Mouse (Mus musculus) MEL (cell line): ENCODE results near the gene Kalrn. TPM values are rescaled to one million over a fixed set of nuclear protein-coding genes. Genes with fewer than 3 reads are reported as not detected.

ENCODE experiments used
- DNase-seq: peaks from one replicate; pipeline ENCODE4 v3.0.0; 2011; ENCODE audit warnings: low read depth, low spot score
- H3K27ac ChIP-seq: 2 replicates; pipeline ENCODE4 v1.5.1; 2012; ENCODE audit warnings: low read depth, mild to moderate bottlenecking, control low read depth, low read length, moderate library complexity; ENCODE audit not compliant: control insufficient read depth
- H3K27me3 ChIP-seq, 2 experiments: fragments of 150-350 bp in 1 of 2; sonication (generic) in 1 of 2; 2 replicates each; pipeline ENCODE4 v1.6.1; 2012; ENCODE audit warnings: low read length in 2 of 2, mild to moderate bottlenecking in 2 of 2, improper control_type of control experiment in 1 of 2, moderate library complexity in 1 of 2; ENCODE audit not compliant: insufficient read depth in 2 of 2, control insufficient read depth in 1 of 2
- H3K36me3 ChIP-seq, 2 experiments: 2 replicates each; pipeline ENCODE4 v1.6.1; 2012 to 2014; ENCODE audit warnings: low read length in 2 of 2, improper control_type of control experiment in 1 of 2, inconsistent platforms in 1 of 2, mild to moderate bottlenecking in 1 of 2; ENCODE audit not compliant: insufficient read depth in 2 of 2, control insufficient read depth in 1 of 2
- H3K4me1 ChIP-seq, 2 experiments: fragments of 150-350 bp in 1 of 2; sonication (generic) in 1 of 2; 2 replicates each; pipeline ENCODE4 v1.6.1; 2012; ENCODE audit warnings: low read length in 2 of 2, improper control_type of control experiment in 1 of 2, mild to moderate bottlenecking in 1 of 2; ENCODE audit not compliant: insufficient read depth in 2 of 2, control insufficient read depth in 1 of 2
- H3K4me3 ChIP-seq, 2 experiments: fragments of 150-350 bp in 1 of 2; sonication (generic) in 1 of 2; 2 replicates each; pipeline ENCODE4 v1.5.1; 2012; ENCODE audit warnings: low read depth in 2 of 2, low read length in 2 of 2, mild to moderate bottlenecking in 2 of 2, moderate library complexity in 2 of 2, control low read depth in 1 of 2, improper control_type of control experiment in 1 of 2; ENCODE audit not compliant: control insufficient read depth in 1 of 2, insufficient read depth in 1 of 2
- H3K79me2 ChIP-seq: 2 replicates; pipeline ENCODE4 v1.6.1; 2012; ENCODE audit warnings: mild to moderate bottlenecking, low read length, moderate library complexity; ENCODE audit not compliant: control insufficient read depth, poor library complexity, insufficient read depth
- H3K9ac ChIP-seq: 2 replicates; pipeline ENCODE4 v1.6.1; 2012; ENCODE audit warnings: low read depth, mild to moderate bottlenecking, control low read depth, low read length, moderate library complexity; ENCODE audit not compliant: control insufficient read depth, poor library complexity, severe bottlenecking
- H3K9me3 ChIP-seq: fragments of 150-350 bp; sonication (generic); replicated peaks from 2 replicates; pipeline ENCODE4 v1.6.1; 2012; ENCODE audit warnings: mild to moderate bottlenecking, low read length, improper control_type of control experiment, moderate library complexity; ENCODE audit not compliant: insufficient read depth
- CHD2 ChIP-seq: IDR thresholded peaks from 2 replicates; pipeline ENCODE4 v1.6.1; 2011; ENCODE audit warnings: low read length, improper control_type of control experiment
- CTCF ChIP-seq, 3 experiments: IDR thresholded peaks in 2 of 3; conservative IDR thresholded peaks in 1 of 3; 2 replicates each; pipeline ENCODE4 v1.5.1; 2011 to 2012; ENCODE audit warnings: low read length in 3 of 3, low read depth in 2 of 3, mild to moderate bottlenecking in 2 of 3, improper control_type of control experiment in 1 of 3, inconsistent platforms in 1 of 3, mixed read lengths in 1 of 3, moderate library complexity in 1 of 3; ENCODE audit not compliant: control insufficient read depth in 1 of 3, insufficient read depth in 1 of 3, poor library complexity in 1 of 3, severe bottlenecking in 1 of 3
- E2F4 ChIP-seq: IDR thresholded peaks from 2 replicates; pipeline ENCODE4 v1.6.1; 2011; ENCODE audit warnings: low read depth, low read length, improper control_type of control experiment, borderline replicate concordance
- ETS1 ChIP-seq: IDR thresholded peaks from 2 replicates; pipeline ENCODE4 v1.6.1; 2012; ENCODE audit warnings: low read depth, mild to moderate bottlenecking, inconsistent platforms, low read length, improper control_type of control experiment, moderate library complexity
- KAT2A ChIP-seq: conservative IDR thresholded peaks from 2 replicates; pipeline ENCODE4 v1.6.1; 2012; ENCODE audit warnings: low read depth, low read length, improper control_type of control experiment, inconsistent platforms
- MAFK ChIP-seq: IDR thresholded peaks from 2 replicates; pipeline ENCODE4 v1.6.1; 2011; ENCODE audit warnings: low read depth, mild to moderate bottlenecking, low read length, improper control_type of control experiment, borderline replicate concordance
- MAX ChIP-seq: IDR thresholded peaks from 2 replicates; pipeline ENCODE4 v1.6.1; 2011; ENCODE audit warnings: low read length, improper control_type of control experiment
- MAZ ChIP-seq: IDR thresholded peaks from 2 replicates; pipeline ENCODE4 v1.6.1; 2012; ENCODE audit warnings: low read depth, mild to moderate bottlenecking, inconsistent platforms, low read length, improper control_type of control experiment
- MXI1 ChIP-seq: IDR thresholded peaks from 2 replicates; pipeline ENCODE4 v1.6.1; 2011; ENCODE audit warnings: mild to moderate bottlenecking, low read depth, low read length, improper control_type of control experiment
- MYB ChIP-seq: IDR thresholded peaks from 2 replicates; pipeline ENCODE4 v1.6.1; 2011; ENCODE audit warnings: mild to moderate bottlenecking, low read depth, low read length, improper control_type of control experiment
- NRF1 ChIP-seq: IDR thresholded peaks from 2 replicates; pipeline ENCODE4 v1.6.1; 2014; ENCODE audit warnings: low read depth, mild to moderate bottlenecking, inconsistent platforms, low read length, improper control_type of control experiment, moderate library complexity; ENCODE audit not compliant: poor library complexity, insufficient read depth, severe bottlenecking
- POLR2A ChIP-seq, 2 experiments: IDR thresholded peaks; 2 replicates each; pipeline ENCODE4 v1.6.1; 2011 to 2012; ENCODE audit warnings: low read length in 2 of 2, mild to moderate bottlenecking in 2 of 2, control low read depth in 1 of 2, improper control_type of control experiment in 1 of 2, low read depth in 1 of 2, moderate library complexity in 1 of 2; ENCODE audit not compliant: control insufficient read depth in 1 of 2, insufficient read depth in 1 of 2, poor library complexity in 1 of 2
- RAD21 ChIP-seq: IDR thresholded peaks from 2 replicates; pipeline ENCODE4 v1.6.1; 2011; ENCODE audit warnings: mild to moderate bottlenecking, low read depth, low read length, improper control_type of control experiment
- RCOR1 ChIP-seq: IDR thresholded peaks from 2 replicates; pipeline ENCODE4 v1.6.1; 2012; ENCODE audit warnings: low read depth, mild to moderate bottlenecking, inconsistent platforms, low read length, improper control_type of control experiment
- SIN3A ChIP-seq: IDR thresholded peaks from 2 replicates; pipeline ENCODE4 v1.6.1; 2012; ENCODE audit warnings: low read length, improper control_type of control experiment, inconsistent platforms
- SMC3 ChIP-seq: IDR thresholded peaks from 2 replicates; pipeline ENCODE4 v1.6.1; 2011; ENCODE audit warnings: low read depth, low read length, improper control_type of control experiment
- TBP ChIP-seq: IDR thresholded peaks from 2 replicates; pipeline ENCODE4 v1.8.0; 2011; ENCODE audit warnings: low read depth, low read length, improper control_type of control experiment
- USF1 ChIP-seq: IDR thresholded peaks from 2 replicates; pipeline ENCODE4 v1.6.1; 2014; ENCODE audit warnings: low read depth, mild to moderate bottlenecking, inconsistent platforms, low read length, improper control_type of control experiment, moderate library complexity
- ZKSCAN1 ChIP-seq: IDR thresholded peaks from 2 replicates; pipeline ENCODE4 v1.6.1; 2012; ENCODE audit warnings: low read depth, mild to moderate bottlenecking, inconsistent platforms, low read length, improper control_type of control experiment, moderate library complexity
- polyA plus RNA-seq, 2 experiments: library from polyadenylated mRNA; stranded (reverse) in 1 of 2; unstranded in 1 of 2; fragments of >175 nt in 1 of 2; fragments of >200 nt in 1 of 2; gene quantifications; 2 replicates each; pipeline versions ENCODE4 v1.2.1 to v1.2.4; 2012; ENCODE audit warnings: low replicate concordance in 2 of 2, low read depth in 1 of 2; ENCODE audit not compliant: insufficient read length in 2 of 2, insufficient read depth in 1 of 2, missing spikeins in 1 of 2
- total RNA-seq: library from RNA; depleted of rRNA; stranded (reverse); fragments of 300-350 nt; gene quantifications from 2 replicates; pipeline ENCODE4 v1.2.3, GENCODE M21; 2012

The Kalrn gene
- total and polyA plus RNA-seq, 3 experiments, result 10.4 to 11.8 TPM; not detected in 1

GRCm38 (mm10) chr16:34493914-34494313, 79.4 kb downstream of the Kalrn start:
- H3K36me3 ChIP-seq, result no peaks in the 10 kb centered on the region
- H3K27ac ChIP-seq, result no peak overlapping the region
- no peak overlapping the region for H3K9ac ChIP-seq
- no peaks in the 10 kb centered on the region for H3K79me2 ChIP-seq
- TF ChIP-seq POLR2A (IDR thresholded peaks at IDR 0.05; ENCODE audit: control insufficient read depth in 1 of 2, insufficient read depth in 1 of 2, low read depth in 1 of 2, low read length in 2 of 2, poor library complexity in 1 of 2) (no peak), MAFK (no peak), SMC3 (no peak), MAZ (no peak), RAD21 (no peak), MAX (no peak), TBP (no peak), CHD2 (no peak), NRF1 (no peak), CTCF (IDR thresholded peaks at IDR 0.05 in 2 of 3, conservative IDR thresholded peaks at IDR 0.05 in 1 of 3; ENCODE audit: control insufficient read depth in 1 of 3, insufficient read depth in 1 of 3, low read depth in 2 of 3, low read length in 3 of 3, poor library complexity in 1 of 3, severe bottlenecking in 1 of 3) (no peak), RCOR1 (no peak), MXI1 (no peak)
- TF ChIP-seq, all 39 proteins: peak for 0
- no peaks in the 10 kb centered on the region for H3K27me3 ChIP-seq
- H3K4me1 ChIP-seq, result no peaks in the 10 kb centered on the region
- no peak for DNase-seq
- H3K4me3 ChIP-seq, result no peak overlapping the region
- no peaks in the 10 kb centered on the region for H3K9me3 ChIP-seq

- no peak for TF ChIP-seq ETS1
- TF ChIP-seq KAT2A, result no peak
- no peak for TF ChIP-seq RCOR1
- no peak for TF ChIP-seq MYB
- TF ChIP-seq, all 39 proteins: peak for 0
Measured at GRCm38 (mm10) chr16:34491225-34491624, 82.1 kb downstream of the Kalrn start.

GRCm38 (mm10) chr16:34490506-34490905, 82.8 kb downstream of the Kalrn start:
- H3K4me1 ChIP-seq, result no peaks in the 10 kb centered on the region
- H3K27me3 ChIP-seq, result no peaks in the 10 kb centered on the region
- H3K9ac ChIP-seq, result no peak overlapping the region
- H3K36me3 ChIP-seq, result no peaks in the 10 kb centered on the region
- no peaks in the 10 kb centered on the region for H3K9me3 ChIP-seq
- TF ChIP-seq ZKSCAN1 (no peak), E2F4 (no peak), USF1 (no peak), SIN3A (no peak)
- TF ChIP-seq, all 39 proteins: peak for 0
- Histone ChIP-seq H3K79me2 (no peaks in the 10 kb centered on the region), H3K4me3 (no peak overlapping the region), H3K27ac (no peak overlapping the region)
- DNase-seq, result no peak

More at GRCm38 (mm10) chr16:34491225-34491624, 82.1 kb downstream of the Kalrn start:
- no peaks in the 10 kb centered on the region for H3K79me2 ChIP-seq
- H3K4me1 ChIP-seq, result no peaks in the 10 kb centered on the region
- no peak for DNase-seq
- no peaks in the 10 kb centered on the region for H3K36me3 ChIP-seq
- H3K27ac ChIP-seq, result no peak overlapping the region
- H3K4me3 ChIP-seq, result no peak overlapping the region
- no peaks in the 10 kb centered on the region for H3K27me3 ChIP-seq
- no peak overlapping the region for H3K9ac ChIP-seq
- no peaks in the 10 kb centered on the region for H3K9me3 ChIP-seq
